9 mouse cellular contexts compared by ENCODE assay signal in the genomic region with DNA sequence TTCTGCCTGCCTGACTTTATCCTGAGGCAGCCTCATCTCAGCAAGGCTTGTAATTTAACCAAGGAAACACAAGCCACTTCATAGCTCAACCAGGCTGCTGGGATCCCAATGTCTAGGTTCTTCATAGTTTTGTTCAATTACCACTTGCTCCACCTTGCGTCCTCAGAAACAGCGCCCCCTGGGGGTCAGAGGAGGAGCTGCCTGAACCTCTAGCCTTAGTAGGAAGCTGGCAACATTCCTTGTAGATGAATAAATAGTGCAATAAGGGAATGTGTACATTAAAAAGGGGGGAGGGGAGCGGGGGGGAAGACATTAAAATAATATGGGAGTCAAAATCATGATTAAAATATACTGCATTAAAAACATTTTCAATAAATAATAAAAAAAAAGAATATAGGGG. TPM values are rescaled to one million over a fixed set of nuclear protein-coding genes. Genes with fewer than 3 reads are reported as not detected.
DNase-seq lines count a peak whose midpoint lies in the region; ATAC-seq and TF ChIP-seq lines count a peak whose summit lies in the region.
"Had no signal": no experiment of that assay in that cellular context is flagged by ENCODE, and none has a peak within 500 bp of the region (broad histone marks: within the 10 kb centered on the region; RNA-seq: fewer than 3 reads in every experiment).

No protein-coding gene starts in this region.

- no peaks in the 10 kb centered on the region for H3K9me3 ChIP-seq in kidney, embryonic 15.5 days (replicated peaks)
- H3K9me3 ChIP-seq in ES-Bruce4 (replicated peaks; ENCODE audit: control insufficient read depth, insufficient read depth, low read length, poor library complexity, severe bottlenecking): no peaks in the 10 kb centered on the region
- no peaks in the 10 kb centered on the region for H3K9me3 ChIP-seq in limb, embryonic 10.5 days (replicated peaks)
- H3K9me3 ChIP-seq in midbrain, embryonic 13.5 days: no peaks in the 10 kb centered on the region

- no peaks in the 10 kb centered on the region for H3K27me3 ChIP-seq in kidney, adult 2 months (replicated peaks; ENCODE audit: control insufficient read depth, insufficient read depth, low read length)
- H3K27me3 ChIP-seq in kidney, embryonic 15.5 days: no peaks in the 10 kb centered on the region
- H3K27me3 ChIP-seq in ES-Bruce4 (ENCODE audit: control insufficient read depth, insufficient read depth, low read length, poor library complexity, severe bottlenecking): no peaks in the 10 kb centered on the region
- no peaks in the 10 kb centered on the region for H3K27me3 ChIP-seq in limb, embryonic 10.5 days (ENCODE audit: low read depth, poor library complexity, severe bottlenecking)
- no peaks in the 10 kb centered on the region for H3K27me3 ChIP-seq in midbrain, embryonic 13.5 days

- no peak for TF ChIP-seq POLR2A in kidney, adult 2 months (IDR thresholded peaks at IDR 0.05; ENCODE audit: low read depth, low read length)
- no peak for TF ChIP-seq POLR2A in ES-Bruce4 (IDR thresholded peaks at IDR 0.05; ENCODE audit: insufficient read depth, low read length)

- no peak for ATAC-seq in kidney, embryonic 15.5 days (replicated peaks; ENCODE audit: low FRiP score)
- no peak for ATAC-seq in midbrain, embryonic 13.5 days

- H3K4me1 ChIP-seq in kidney, adult 2 months (ENCODE audit: control insufficient read depth, insufficient read depth, low read length): no peaks in the 10 kb centered on the region
- H3K4me1 ChIP-seq in kidney, embryonic 15.5 days: 0 out of 2 replicates have a peak, but pooled peaks cover 12% of the 10 kb centered on the region
- no peaks in the 10 kb centered on the region for H3K4me1 ChIP-seq in ES-Bruce4 (ENCODE audit: control insufficient read depth, insufficient read depth, low read length)
- H3K4me1 ChIP-seq in limb, embryonic 10.5 days: peaks cover 36% of the 10 kb centered on the region
- peaks cover 4% of the 10 kb centered on the region; the same call in 1 of the 2 replicates for H3K4me1 ChIP-seq in midbrain, embryonic 13.5 days (replicated peaks)

- no peaks in the 10 kb centered on the region for H3K36me3 ChIP-seq in kidney, adult 2 months (ENCODE audit: control insufficient read depth, insufficient read depth, low read length)
- H3K36me3 ChIP-seq in kidney, embryonic 15.5 days: no peaks in the 10 kb centered on the region
- H3K36me3 ChIP-seq in ES-Bruce4 (ENCODE audit: control insufficient read depth, insufficient read depth, low read length, poor library complexity, severe bottlenecking): no peaks in the 10 kb centered on the region
- no peaks in the 10 kb centered on the region for H3K36me3 ChIP-seq in limb, embryonic 10.5 days
- no peaks in the 10 kb centered on the region for H3K36me3 ChIP-seq in midbrain, embryonic 13.5 days

- 17% methylated on average over 3 of the region's 3 CpGs for WGBS in kidney, adult 2 months
- WGBS in kidney, embryonic 15.5 days: 34% methylated on average over 3 of the region's 3 CpGs
- 15% methylated on average over 3 of the region's 3 CpGs for WGBS in limb, embryonic 10.5 days
- 19% methylated on average over 3 of the region's 3 CpGs for WGBS in midbrain, embryonic 13.5 days

- no peak for TF ChIP-seq EP300 in ES-Bruce4 (IDR thresholded peaks at IDR 0.05; ENCODE audit: insufficient read depth, low read depth, low read length)

- no peak overlapping the region for H3K4me2 ChIP-seq in kidney, embryonic 15.5 days
- H3K4me2 ChIP-seq in midbrain, embryonic 13.5 days (replicated peaks): no peak overlapping the region

- H3K27ac ChIP-seq in kidney, adult 2 months (ENCODE audit: insufficient read depth, low read depth, low read length): no peak overlapping the region
- no peak overlapping the region for H3K27ac ChIP-seq in kidney, embryonic 15.5 days
- H3K27ac ChIP-seq in ES-Bruce4 (ENCODE audit: insufficient read depth, low read length): no peak overlapping the region
- no peak overlapping the region for H3K27ac ChIP-seq in limb, embryonic 10.5 days
- no peak overlapping the region for H3K27ac ChIP-seq in midbrain, embryonic 13.5 days
- H3K27ac ChIP-seq: macrophage had no signal

- TF ChIP-seq CTCF in kidney, adult 2 months (conservative IDR thresholded peaks at IDR 0.05; ENCODE audit: insufficient read depth, insufficient read length, low read depth, low read length): peak; percentile 56
- peak; percentile 81 for TF ChIP-seq CTCF in ES-Bruce4 (IDR thresholded peaks at IDR 0.05; ENCODE audit: low read depth, low read length)

- DNase-seq in kidney, adult 2 months: peak; percentile 20
- peak; percentile 69 for DNase-seq in R1 (ENCODE audit: low read depth, low spot score)
- DNase-seq in limb, embryonic 10.5 days (ENCODE audit: low spot score): peak; percentile 66
- DNase-seq in testis, postnatal 14 days (ENCODE audit: low spot score): peak; percentile 33
- no peak for DNase-seq in gastrocnemius, adult 8-10 months (ENCODE audit: low spot score in 2 of 2)

- H3K9ac ChIP-seq in kidney, embryonic 15.5 days: no peak overlapping the region
- H3K9ac ChIP-seq in ES-Bruce4 (ENCODE audit: low read depth, poor library complexity, severe bottlenecking): no peak overlapping the region
- H3K9ac ChIP-seq in midbrain, embryonic 13.5 days (replicated peaks): no peak overlapping the region

- no peak overlapping the region for H3K4me3 ChIP-seq in kidney, adult 2 months (ENCODE audit: insufficient read depth, low read depth, low read length)
- no peak overlapping the region for H3K4me3 ChIP-seq in kidney, embryonic 15.5 days (replicated peaks)
- H3K4me3 ChIP-seq in ES-Bruce4 (ENCODE audit: low read depth, low read length): no peak overlapping the region
- H3K4me3 ChIP-seq in limb, embryonic 10.5 days: no peak overlapping the region
- no peak overlapping the region for H3K4me3 ChIP-seq in midbrain, embryonic 13.5 days (replicated peaks)

RNA-seq across cellular contexts. Expression of a gene that starts 14.7 kb away (rescaled TPM):
- 3.3 and 4.5 TPM in 2 replicates for polyA plus RNA-seq in kidney, adult 2 months (2012; rRNA removed)
- polyA plus RNA-seq in kidney, embryonic 15.5 days (2015; fragmentation: Nextera tagmentation; extraction: Ambion mirVana): 7.2 and 8.1 TPM in 2 replicates
- polyA plus RNA-seq in ES-Bruce4 (2011; ENCODE audit: insufficient read depth, insufficient read length, low read depth, missing spikeins): 0.87 and 2.6 TPM in 2 replicates
- polyA plus RNA-seq in limb, embryonic 10.5 days (2016; fragmentation: Nextera tagmentation; extraction: Ambion mirVana): 2.1 and 3.6 TPM in 2 replicates
- 13.4 and 13.8 TPM in 2 replicates for polyA plus RNA-seq in midbrain, embryonic 13.5 days (2015; fragmentation: Nextera tagmentation; extraction: Ambion mirVana)
- total RNA-seq in gastrocnemius, adult 8-10 months (2022): under 1 TPM; 0.10 to 0.90 (median 0.57) TPM

Comparison
In these comparisons a context has a peak if more than half of its experiments do, and no peak if none do; other contexts are left out.
1. DNase-seq: peak in kidney, adult 2 months (single experiment), R1 (single experiment), limb, embryonic 10.5 days (single experiment) and testis, postnatal 14 days (single experiment); none in gastrocnemius, adult 8-10 months (0 of 2).